Mouse (Mus musculus) lung, postnatal 25 days (tissue): ENCODE measurements around the gene Aarsd1.
"Not testable (repeated sequence)": the region's sequence is repeated elsewhere in the genome, so short reads cannot be mapped to it uniquely, and the experiment has no call there.

Experiments
- DNase-seq: peaks from one replicate; pipeline ENCODE4 v3.0.0; 2022; ENCODE audit warnings: low spot score

The Aarsd1 gene

GRCm38 (mm10) chr11:101417101-101417855, at the start of gene Aarsd1:
Aarsd1 (minus strand) TSS chr11:101417615.
- DNase-seq = peak; percentile 85

- DNase-seq = not testable (repeated sequence)
These were observed 49.1 kb upstream of the Aarsd1 start for GRCm38 (mm10) chr11:101466552-101466950.

- peak; percentile 67 for DNase-seq
These were observed 48.6 kb upstream of the Aarsd1 start, which contains the start of gene Vat1 for GRCm38 (mm10) chr11:101465869-101466551. Vat1 (minus strand) TSS chr11:101466230.

DNA sequence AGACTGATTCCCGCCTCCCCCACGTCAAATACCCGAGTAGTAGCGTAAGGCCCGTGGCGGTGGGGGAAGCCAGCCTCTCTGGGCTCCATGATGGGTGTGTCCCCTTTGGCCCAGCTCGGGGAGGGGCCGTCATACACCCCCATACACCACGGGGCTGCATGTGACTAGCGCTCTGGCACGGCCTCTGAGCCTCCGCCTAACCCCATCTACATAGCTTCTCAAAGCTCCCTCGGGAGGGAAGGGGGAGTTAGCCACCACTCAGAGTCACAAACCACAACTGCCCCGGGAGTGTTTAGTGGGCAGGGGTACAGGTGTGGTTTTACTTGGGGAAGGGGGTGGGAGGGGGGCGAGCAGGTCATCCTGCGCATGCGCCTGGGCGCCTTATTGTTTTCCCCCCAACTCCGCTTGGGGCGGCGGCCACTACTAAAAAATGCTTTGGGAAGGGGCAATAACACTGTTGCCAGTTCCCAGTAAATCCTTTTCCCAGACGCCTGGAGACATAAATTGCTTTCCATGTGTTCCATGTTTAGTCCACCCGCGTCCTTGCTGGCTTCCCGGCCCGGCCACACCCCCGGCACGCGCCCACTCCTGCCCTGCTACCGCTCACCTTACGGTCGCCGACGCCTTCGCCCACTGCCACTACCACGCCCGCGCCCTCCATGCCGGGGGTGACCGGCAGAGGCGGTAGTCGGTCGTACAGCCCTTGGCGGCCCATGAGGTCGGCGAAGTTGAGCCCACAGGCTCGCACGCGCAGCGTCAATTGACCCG, 47.9 kb upstream of the Aarsd1 start:
- peak; percentile 71 for DNase-seq

- peak; percentile 64 for DNase-seq
These were observed 47.0 kb upstream of the Aarsd1 start, which contains the start of gene Rnd2 for GRCm38 (mm10) chr11:101464211-101465100. Rnd2 (plus strand) TSS chr11:101464999.

DNA sequence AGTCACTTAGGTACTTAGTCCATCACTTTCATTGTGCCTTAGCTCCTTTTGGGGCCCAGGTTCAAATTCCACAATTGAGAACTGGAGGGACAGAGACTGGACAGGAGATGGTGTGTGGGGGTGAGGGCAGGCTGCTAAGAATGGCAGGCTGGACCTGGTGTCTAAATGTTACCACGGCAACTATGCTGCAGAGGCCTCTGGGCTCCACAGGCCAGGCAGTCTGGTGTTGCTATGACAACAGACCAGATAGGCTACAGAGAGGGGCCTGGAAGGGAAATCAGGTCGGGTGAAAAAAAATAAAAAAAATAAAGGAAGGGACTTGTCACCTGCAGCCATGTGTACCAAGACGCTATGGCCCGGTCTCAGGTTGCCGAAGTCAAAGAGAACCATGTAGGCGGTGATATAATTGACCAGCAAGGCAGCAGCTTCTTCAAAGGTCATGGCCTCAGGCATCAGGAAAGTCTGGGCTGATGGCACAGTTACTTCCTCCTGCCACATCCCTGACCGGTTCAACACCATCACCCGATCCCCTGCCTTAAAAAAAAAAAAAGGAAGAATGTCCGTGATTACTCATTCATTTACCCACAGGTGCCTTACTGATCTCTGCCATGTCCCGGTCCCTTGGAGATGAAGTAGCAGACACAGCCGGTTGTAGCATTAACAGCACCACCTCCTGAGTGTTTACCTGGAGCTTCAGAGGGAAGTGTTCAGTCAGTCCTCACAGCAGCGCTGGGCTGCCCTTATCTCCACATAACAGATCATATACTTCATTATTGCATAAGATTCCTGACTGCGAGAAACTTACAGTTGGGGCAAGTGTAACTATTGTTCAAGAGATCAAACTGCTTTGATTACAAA, 45.4 kb upstream of the Aarsd1 start:
- no peak for DNase-seq

- no peak for DNase-seq
These were observed 44.7 kb upstream of the Aarsd1 start for GRCm38 (mm10) chr11:101462141-101462540.

GRCm38 (mm10) chr11:101460321-101460720, 42.9 kb upstream of the Aarsd1 start:
- no peak for DNase-seq

GRCm38 (mm10) chr11:101459716-101460115, 42.3 kb upstream of the Aarsd1 start:
- no peak for DNase-seq

GRCm38 (mm10) chr11:101458217-101458616, 40.8 kb upstream of the Aarsd1 start:
- DNase-seq = no peak

DNA sequence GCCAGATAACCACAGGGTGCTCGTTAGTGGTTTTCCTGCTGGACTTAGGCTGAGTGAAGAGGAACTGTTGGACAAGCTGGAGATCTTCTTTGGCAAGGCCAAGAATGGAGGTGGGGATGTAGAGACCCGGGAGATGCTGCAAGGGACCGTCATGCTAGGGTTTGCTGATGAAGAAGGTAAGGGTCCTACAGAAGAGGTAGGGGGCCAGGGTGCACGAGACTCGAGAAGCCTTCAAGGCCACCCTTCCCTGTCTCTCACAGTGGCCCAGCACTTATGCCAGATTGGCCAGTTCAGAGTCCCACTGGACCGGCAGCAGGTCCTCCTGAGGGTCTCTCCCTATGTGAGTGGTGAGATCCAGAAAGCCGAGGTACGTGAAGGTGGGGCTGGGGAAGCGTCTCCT, 40.2 kb upstream of the Aarsd1 start:
- no peak for DNase-seq

- no peak for DNase-seq
These were observed 38.2 kb upstream of the Aarsd1 start for GRCm38 (mm10) chr11:101455627-101456026.

- no peak for DNase-seq
These were observed 37.3 kb upstream of the Aarsd1 start for GRCm38 (mm10) chr11:101454702-101455101.

GRCm38 (mm10) chr11:101452093-101452774, 34.8 kb upstream of the Aarsd1 start:
- no peak for DNase-seq

DNA sequence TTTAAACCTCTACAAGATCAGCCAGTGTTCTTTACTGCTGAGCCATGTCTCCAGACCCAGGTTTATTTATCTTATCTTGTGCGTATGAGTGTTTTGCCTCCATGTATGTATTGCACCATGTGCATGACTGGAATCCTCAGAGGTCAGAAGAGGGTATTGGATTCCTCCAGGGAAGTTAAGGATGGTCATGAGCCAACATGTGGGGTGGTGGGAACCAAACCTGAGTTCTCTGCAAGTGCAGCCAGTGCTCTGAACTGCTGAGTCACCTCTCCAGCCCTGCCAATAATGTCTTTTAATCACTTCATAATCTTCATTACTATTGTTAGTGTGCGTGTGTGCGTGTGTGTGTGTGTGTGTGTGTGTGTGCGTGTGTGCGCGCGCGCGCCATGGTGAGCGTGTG, 34.1 kb upstream of the Aarsd1 start:
- DNase-seq = no peak

DNA sequence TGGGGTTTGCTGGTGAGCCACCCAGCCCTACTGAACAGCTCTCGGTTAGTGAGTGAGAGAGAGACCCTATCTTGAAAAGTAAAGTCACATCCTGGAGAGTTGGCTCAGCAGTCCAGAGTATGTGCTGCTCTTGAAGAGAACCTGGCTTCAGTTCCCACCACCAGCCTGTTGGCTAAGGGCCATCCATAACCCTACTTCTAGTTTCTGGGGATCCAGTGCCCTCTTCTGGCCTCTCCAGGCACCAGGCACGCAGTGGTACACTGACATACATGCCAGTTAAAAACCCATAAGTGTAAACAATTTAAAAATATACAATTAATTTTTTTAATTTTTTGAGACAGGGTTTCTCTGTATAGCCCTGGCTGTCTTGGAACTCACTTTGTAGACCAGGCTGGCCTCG, 33.0 kb upstream of the Aarsd1 start:
- no peak for DNase-seq

GRCm38 (mm10) chr11:101449596-101449995, 32.2 kb upstream of the Aarsd1 start:
- DNase-seq = not testable (repeated sequence)

DNA sequence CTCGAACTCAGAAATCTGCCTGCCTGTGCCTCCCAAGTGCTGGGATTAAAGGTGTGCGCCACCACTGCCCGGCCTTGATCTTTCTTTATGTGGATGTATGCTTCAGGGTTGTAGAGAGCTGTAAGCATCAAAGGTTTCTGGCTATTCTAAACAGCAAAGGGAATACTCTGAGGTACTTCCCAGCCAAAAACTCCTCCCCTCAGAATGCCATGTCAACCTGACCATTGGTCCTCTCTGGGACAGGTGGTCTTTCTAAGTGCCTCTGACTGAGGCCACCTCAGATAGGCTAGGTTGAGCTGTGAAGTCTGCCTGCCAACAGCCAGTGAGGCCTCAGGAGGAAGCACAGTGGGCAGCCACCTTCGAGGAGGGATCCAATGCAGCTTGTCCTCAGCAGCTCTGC, 31.5 kb upstream of the Aarsd1 start:
- no peak for DNase-seq

DNA sequence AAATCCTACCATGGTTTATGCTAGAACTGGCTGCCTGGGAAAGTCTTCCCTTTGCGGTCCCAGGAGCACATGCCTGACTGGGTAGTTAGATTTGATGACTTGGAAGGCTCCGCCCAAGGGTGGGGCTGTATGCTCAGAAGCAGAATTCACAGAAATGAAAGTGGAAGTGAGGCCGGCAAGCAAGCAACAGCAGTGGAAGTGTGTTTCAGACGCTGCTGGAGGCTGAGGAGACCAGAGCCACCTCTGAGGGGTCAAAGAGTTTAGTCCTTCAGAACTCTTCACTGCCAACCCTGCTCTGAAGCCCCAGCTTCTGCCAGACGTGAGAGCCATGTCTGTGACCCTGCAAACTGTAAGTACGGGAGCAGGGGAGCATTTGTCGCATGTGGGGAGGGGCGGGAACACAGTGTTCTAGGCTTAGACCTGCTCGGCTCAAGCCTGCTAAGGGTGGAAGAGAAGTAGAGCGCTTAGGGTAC, 30.9 kb upstream of the Aarsd1 start, which contains the start of gene Ifi35:
Gene Ifi35 (plus strand): TSS at position 134 of the 473 bp plus-strand sequence.
- peak; percentile 92 for DNase-seq

- DNase-seq = no peak
These were observed 30.4 kb upstream of the Aarsd1 start for GRCm38 (mm10) chr11:101447786-101448185.
